In genomic region chr14:59114281-59114680, GRCm38 (mm10) we compare ENCODE assay signal across 13 mouse cellular contexts. TPM values are rescaled to one million over a fixed set of nuclear protein-coding genes. Genes with fewer than 3 reads are reported as not detected.
DNase-seq lines count a peak whose midpoint lies in the region; TF ChIP-seq lines count a peak whose summit lies in the region.
"Had no signal": no experiment of that assay in that cellular context is flagged by ENCODE, and none has a peak within 500 bp of the region (broad histone marks: within the 10 kb centered on the region; RNA-seq: fewer than 3 reads in every experiment).

No protein-coding gene starts in this region.

- TF ChIP-seq CTCF in gastrocnemius, adult 2 months (IDR thresholded peaks at IDR 0.05) = peak; percentile 55
- peak; percentile 11; the same call in 1 of the 2 replicates for TF ChIP-seq CTCF in brain, embryonic 14.5 days (IDR thresholded peaks at IDR 0.05; ENCODE audit: borderline replicate concordance, extremely low read depth, insufficient read depth, insufficient read length)

- TF ChIP-seq POLR2A in brain, embryonic 14.5 days (IDR thresholded peaks at IDR 0.05; ENCODE audit: borderline replicate concordance, extremely low read depth, insufficient read depth, insufficient read length, poor library complexity, severe bottlenecking) = no peak

- DNase-seq in gastrocnemius, adult 2 months = no peak
- no peak for DNase-seq in gastrocnemius, adult 8-10 months (ENCODE audit: low spot score in 2 of 2)
- DNase-seq in lung, postnatal 25 days (ENCODE audit: low spot score) = peak; percentile 7
- no peak for DNase-seq in lung, adult 18-20 months
- peak; percentile 70 for DNase-seq in brain, embryonic 14.5 days (ENCODE audit: low read depth)
- DNase-seq in retina, embryonic 14.5 days (ENCODE audit: low spot score) = peak; percentile 78
- DNase-seq in gastrocnemius, postnatal 25 days = no peak
- no peak for DNase-seq in T-cell, adult 2 months (ENCODE audit: low spot score)
- DNase-seq: kidney, postnatal 25 days had no signal

- intact Hi-C loops in gastrocnemius, adult 2 months (cut with DNase I) = loop anchor here (2.0 to 5.0 kb wide), 2 partner anchors 1081 to 1432 kb away; no protein-coding TSS in a partner anchor

- H3K4me3 ChIP-seq in gastrocnemius, adult 2 months = no peak overlapping the region
- H3K4me3 ChIP-seq: erythroblast, embryonic 14.5 days; heart, embryonic 13.5 days; limb, embryonic 12.5 days had no signal

- no peak overlapping the region for H3K27ac ChIP-seq in gastrocnemius, adult 2 months
- H3K27ac ChIP-seq: heart, embryonic 13.5 days; limb, embryonic 12.5 days had no signal

RNA-seq across cellular contexts. Expression of gene 1700129C05Rik, which starts 28.4 kb away (rescaled TPM):
- not detected for total RNA-seq in gastrocnemius, adult 2 months (2021)
- total RNA-seq in gastrocnemius, adult 8-10 months (2022) = not detected
- polyA plus RNA-seq in brain, embryonic 14.5 days (2012; rRNA removed) = not detected in 2 replicates
- total RNA-seq in gastrocnemius, postnatal 25 days (2021) = not detected
- polyA plus RNA-seq: erythroblast, embryonic 14.5 days; heart, embryonic 13.5 days; limb, embryonic 12.5 days; Patski had no signal

Comparison
In these comparisons a context has a peak if more than half of its experiments do, and no peak if none do; other contexts are left out.
1. DNase-seq: peak in lung, postnatal 25 days (single experiment), brain, embryonic 14.5 days (single experiment) and retina, embryonic 14.5 days (single experiment); none in gastrocnemius, adult 2 months (single experiment), gastrocnemius, adult 8-10 months (0 of 2), lung, adult 18-20 months (0 of 2), gastrocnemius, postnatal 25 days (single experiment) and T-cell, adult 2 months (single experiment).